Mouse (Mus musculus) thymus, adult 18-20 months (tissue): ENCODE results near the gene Cep83.
"Not testable (repeated sequence)": the region's sequence is repeated elsewhere in the genome, so short reads cannot be mapped to it uniquely, and the experiment has no call there.

Experiments
- DNase-seq, 2 experiments: peaks; one replicate each; pipeline ENCODE4 v3.0.0; 2022; ENCODE audit warnings: mixed read lengths in 2 of 2

Cep83 gene

DNA sequence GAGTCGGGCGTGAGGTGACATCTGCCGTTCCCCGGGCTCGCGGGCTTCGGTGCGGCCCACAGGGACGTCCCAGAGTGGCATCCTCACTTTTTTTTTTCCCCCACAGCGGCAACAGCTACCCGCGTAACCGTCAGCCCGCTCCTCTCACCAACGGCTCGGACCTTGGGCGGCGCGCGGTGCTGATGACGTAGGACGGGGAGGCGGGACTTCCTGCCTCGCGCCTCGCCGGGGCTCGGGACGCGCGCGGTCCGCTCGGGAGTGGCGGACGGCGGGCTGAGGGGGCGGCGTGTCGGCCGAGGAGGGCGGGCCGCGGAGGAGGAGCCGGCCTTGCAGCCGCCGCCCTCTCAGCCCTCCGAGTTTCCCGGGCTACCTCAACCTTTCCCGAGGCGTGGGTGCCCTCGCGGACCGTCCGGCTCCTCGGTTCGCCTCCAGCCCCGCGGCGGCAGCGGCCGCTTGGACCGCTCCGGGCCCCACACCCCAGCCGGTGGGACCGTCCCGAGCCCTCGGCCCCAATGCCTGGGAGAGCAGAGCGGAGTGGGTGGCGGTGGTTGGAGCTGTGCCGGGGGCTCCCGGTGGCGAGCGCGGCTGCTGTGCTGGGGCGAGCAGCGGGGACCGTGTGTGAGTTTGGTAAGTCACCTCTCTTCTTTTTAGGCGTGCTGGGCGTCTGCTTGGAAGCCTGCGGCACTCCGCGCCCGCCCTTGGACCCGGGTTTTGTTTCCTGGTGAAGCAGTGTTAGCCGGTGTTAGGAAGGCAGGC, at the start of gene Cep83:
Cep83 (plus strand) TSS at position 235 of the 756 bp plus-strand sequence.
- peak; percentile 83 to 87 for DNase-seq

DNA sequence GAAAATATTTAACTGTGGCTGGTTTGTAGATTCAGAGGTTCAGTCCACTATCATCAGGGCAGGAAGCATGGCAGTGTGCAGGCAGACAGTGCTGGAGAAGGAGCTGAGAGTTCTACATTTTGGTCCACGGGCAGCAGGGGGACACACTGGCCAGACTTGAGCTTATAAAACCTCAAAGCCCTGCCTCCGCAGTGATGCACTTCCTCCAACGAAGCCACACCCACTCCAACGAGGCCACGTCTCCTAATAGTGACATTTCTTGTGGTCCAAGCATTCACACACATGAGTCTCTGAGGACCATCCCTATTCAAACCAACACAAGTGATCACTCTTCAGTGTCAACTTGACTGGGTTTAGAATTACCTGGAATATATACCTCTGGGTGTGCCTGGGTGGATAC, 49.2 kb upstream of the Cep83 start:
- DNase-seq = no peak

DNA sequence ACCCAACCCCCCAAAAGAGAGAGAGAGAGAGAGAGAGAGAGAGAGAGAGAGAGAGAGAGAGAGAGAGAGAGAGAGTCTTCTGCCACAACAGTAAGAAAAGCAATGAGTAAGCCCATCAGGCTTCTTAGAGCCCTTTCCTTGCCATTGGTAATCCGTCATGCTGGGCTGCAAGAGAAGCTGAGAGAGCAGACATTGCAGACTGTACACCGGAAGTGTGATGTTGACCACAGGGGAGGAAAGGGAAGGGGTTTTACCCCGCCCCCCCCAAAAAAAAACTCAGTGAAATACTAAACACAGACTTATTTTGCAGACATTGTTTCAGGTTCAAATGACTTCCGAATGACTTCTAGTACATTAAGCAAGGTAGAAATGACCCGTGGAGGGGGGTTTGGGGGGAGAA, 48.4 kb upstream of the Cep83 start:
- DNase-seq = no peak

DNA sequence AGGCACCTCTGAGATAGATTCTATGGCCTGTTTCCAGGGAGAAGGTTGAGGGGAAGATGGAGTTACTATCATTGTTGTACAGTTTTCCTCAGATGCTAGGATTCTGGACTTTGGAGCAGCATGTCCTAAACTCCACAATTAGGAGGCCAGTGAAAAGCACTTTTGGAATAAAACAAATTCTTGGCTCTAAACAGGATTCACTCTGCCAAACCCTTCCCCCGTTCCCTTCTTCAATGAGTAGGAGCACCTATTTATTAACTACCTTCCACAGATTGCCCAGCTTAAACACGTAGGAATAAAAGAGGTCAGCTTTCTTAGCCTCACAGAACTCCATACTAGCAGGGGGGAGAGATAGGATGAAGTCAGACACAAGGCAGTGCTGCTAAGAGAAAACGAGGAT, 24.4 kb upstream of the Cep83 start:
- no peak for DNase-seq

DNA sequence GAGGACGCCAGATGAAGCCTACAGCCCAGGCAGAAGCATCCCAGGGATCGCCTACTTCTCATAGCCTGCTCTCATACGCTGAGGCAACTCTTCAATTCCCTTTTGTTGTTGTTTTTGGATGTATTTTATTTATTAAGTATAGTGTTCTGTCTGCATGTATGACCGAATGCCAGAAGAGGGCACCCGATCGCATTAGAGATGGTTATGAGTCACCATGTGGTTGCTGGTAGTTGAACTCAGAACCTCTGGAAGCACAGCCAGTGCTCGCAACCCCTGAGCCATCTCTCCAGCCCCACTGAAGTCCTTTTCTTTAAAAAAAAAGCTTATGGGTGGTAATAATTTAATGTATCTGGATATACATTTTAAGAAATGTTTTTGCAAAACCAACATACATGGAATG, 24.0 kb upstream of the Cep83 start:
- no peak for DNase-seq

DNA sequence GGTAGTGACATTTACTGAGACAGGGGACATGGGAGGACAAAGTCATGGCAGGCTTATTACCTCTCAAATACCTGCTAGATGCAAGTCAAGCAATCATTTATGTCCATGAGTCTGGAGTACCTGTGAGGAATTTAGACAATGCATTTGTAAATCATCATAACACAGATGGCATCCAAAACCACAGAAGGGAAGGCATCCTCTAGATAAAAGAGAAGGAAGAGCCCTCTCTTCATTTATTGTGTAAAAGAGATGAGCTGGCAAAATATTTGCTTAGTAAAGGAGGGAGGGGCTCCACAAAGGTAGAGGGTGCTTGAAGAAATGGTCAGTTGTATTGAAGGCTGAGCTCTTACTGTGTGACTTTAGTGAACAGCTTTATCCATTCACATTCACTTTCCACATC, 20.3 kb upstream of the Cep83 start:
- no peak for DNase-seq

DNA sequence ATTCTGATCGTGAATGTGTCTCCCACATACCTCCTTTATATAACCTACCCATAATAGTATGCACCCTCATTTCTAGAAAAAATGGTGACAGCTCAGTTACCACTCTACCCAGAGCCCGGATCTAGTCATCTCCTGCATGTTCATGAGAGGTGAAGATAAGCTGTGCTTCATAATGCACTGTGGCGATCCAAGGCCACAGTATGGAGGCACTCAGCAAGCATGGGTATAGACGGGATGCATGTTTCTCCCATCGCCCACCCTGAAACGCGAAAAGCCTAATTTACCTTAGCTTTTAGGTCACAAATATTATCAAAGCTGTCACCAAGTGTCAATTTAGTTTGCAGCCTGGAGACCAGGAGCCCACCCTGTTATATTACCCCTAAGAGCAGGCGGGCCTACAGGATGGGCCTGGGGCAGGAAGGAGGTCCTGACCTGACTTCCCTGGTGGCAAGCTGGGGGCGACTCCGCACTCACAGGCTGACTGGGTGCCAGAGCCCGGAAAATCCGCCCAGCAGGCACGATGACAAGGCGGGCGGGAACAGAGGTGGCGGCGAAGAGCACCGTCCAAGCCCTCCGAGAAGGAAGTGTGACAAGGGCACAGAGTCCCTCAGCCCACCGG, 544 bp upstream of the Cep83 start:
- peak; percentile 72 to 75 for DNase-seq

DNA sequence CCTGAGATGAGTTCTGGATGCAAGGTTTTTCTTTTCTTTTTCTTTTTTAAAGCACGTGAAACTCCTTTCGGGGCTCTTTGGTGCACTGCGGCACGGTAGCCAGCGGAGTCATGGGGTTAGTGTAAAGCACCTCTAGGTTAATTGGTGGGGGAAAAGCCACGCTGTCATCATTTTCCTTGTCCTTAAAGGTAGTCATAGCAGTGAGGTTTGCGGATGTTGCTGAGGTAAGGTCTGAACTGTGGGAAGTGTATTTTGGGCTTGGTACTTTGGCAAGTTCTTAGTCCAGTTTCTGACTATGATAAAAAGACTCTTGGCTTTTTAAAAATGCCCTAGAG, 689 bp downstream of the Cep83 start:
- DNase-seq = no peak

DNA sequence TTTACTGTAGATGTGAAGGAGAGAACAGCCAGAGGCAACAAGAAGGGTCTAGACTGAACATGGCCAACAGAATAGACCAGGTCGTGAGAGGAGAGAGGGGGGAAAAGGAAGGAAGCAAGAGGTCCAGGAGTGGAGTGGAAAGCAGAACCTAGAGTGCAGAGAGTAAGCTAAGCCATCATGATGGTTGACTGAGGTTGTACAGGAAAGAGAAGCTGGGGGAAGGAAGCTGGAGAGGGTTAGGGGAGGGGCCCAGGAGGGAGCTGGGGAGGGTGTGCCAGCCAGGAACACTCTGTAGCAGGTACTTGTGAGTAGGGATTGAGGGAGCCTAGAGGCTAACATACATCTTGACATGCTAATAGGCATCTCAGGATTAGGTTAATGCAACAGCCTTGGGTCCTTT, 1.9 kb downstream of the Cep83 start:
- DNase-seq = no peak

DNA sequence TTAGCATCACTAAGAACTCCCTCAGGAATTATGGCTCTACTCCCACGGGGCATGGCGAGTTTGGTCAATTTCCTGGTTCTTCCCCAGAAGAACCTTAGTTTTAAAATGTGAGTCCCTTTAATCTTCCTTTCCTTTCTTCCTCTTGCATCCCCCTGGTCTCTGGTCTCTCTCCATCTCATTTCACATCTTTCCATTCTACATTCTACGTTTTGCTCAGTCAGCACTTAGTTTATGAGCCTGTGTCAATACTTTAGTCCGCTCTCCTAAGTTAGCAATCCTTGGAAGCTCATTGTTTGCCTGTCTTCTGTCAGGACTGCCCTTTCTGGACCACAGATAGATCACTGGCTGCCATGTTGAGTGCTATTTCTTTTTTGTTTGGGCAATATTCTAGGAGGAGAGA, 3.7 kb downstream of the Cep83 start:
- no peak for DNase-seq

DNA sequence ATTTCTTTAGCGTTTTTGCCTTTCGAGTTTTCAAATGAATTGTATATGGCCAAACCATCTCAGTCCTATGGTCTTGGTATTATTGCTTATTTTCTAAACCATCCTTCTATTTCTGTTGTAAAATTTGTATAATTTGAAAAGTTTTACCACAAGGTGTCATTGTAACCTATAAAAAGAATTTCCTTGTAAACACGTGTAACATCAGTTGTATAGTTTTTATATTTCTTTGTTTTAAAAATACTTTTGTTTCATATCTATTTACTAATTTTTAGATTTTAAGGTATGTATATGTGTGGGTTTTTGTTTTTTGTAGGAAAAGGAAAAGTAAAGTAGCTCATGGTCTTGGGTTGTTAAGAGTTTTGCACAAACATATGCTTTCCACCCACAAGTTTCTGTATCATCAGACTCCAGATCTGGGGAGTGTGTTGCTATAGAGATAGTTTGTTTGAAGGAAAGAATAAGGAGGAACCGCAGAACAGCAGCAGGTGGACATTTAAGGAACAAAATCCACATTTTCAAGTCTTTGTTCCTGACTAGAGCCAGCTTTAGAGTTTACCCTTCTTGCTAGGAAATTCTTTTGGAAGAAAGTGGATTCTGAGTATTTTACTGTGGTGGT, 17.3 kb downstream of the Cep83 start:
- no peak for DNase-seq

DNA sequence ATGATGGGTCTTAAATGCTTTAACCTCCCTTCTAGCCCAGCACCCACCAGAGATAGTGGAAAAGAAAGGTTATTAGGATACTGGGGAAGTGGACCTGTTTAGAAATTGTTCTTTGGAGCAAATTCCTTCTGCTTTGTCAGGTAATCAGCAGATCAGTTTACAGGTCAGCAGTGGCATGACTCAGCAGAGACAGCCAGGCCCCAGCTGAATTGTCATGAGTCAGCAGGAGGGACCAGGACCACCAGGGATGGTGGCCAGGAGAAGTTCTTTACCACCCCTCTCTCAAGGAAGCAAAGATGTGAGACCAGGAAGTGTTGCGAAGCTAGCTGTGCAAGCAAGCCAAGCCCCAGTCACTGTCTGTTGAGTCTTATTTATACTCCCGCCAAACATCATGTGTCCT, 18.2 kb downstream of the Cep83 start:
- DNase-seq = no peak

DNA sequence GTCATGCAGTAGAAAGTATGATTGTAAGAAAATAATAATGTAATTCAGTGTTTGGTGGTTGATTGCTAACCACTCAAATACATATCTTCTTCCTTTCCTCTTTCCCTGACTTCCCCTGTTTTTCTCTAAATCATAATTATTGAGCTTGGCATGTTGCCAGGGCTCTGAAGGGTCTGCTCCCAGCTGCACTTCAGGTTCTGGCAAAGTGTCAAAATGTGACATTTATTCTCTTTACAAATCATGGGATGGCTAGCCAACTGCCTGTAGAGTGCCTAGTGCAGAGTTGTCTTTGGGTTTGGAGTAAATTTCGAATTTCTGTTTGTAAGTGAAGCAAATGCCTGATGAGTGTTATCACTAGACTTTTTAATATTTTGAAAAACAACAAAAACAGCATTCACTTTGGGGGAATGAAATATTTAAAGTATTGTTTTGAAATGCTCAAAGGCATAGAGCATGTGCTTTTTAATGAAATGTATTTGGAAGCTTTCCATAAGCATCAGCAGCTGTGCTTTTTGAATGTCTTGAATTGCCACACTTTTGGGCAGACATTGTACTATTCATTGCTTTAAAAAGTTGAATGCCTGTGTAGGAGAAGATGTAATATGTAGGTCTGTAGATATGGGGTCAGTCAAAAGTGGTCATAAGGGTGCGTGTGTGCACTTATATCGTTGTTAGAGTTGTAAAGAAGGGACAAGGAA, 21.3 kb downstream of the Cep83 start:
- DNase-seq = no peak

DNA sequence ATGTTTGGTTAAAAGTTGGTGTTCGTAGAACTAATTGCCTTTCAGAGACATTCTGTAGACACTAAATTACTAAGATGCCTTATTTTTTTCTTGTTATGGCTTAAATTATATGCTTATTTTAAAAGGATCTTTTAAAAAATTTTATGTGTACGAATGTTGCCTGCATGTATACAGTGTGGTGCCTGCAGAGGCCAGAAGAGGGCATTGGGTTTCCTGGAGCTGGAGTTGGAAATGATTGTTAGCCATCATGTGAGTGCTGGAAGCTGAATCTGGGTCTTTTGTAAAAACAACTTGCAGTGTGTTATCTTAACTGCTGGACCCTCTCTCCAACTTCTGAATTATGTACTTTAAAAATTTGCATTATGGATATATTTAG, 21.9 kb downstream of the Cep83 start:
- no peak for DNase-seq

DNA sequence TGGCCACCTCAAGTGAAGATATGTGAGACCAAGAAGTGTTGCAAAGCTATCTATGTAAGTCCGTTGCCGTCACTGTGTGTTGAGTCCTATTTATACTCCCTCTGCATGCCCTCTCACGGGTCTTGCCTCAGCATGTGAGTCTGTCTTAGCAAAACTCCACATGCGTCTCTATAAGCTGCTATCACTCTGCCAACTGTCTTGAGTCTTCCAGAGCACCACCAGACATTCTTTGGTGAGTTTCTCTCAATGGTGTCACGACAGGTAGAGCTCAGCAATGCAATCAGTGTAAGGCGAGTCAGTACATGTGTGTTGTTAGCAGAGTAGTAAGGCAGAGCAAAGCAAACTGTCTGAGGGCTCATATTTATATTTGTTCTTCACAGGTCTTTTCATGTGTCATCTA, 31.8 kb downstream of the Cep83 start:
- DNase-seq = no peak

DNA sequence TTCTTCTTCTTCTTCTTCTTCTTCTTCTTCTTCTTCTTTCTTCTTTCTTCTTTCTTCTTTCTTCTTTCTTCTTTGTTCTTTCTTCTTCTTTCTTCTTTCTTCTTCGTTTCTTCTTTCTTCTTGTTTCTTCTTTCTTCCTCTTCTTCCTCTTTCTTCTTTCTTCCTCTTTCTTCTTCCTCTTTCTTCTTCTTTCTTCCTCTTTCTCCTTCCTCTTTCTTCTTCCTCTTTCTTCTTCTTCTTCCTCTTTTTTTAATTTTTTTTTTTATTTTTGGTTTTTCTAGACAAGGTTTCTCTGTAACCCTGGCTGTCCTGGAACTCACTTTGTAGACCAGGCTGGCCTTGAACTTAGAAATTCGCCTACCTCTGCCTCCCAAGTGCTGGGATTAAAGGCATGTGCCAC, 39.6 kb downstream of the Cep83 start:
- DNase-seq = not testable (repeated sequence)

DNA sequence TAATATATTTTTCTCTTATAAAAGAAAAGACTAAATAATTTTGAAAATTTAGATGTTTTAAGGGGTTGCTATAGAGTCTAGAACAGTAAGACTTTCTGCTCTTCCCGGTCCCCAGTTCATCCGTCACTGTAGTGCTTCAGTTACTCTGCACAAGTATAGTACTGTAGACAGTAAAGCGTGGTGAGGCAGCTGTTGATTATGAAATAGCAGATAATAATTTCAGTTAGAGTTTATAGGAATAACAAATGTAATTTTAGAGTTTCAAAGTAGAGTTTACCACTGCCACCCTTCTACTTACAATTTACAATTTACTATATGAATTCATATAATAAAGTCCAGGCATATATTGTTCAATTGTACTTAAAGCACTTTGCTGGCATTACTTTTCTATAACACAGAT, 42.0 kb downstream of the Cep83 start:
- DNase-seq = no peak

DNA sequence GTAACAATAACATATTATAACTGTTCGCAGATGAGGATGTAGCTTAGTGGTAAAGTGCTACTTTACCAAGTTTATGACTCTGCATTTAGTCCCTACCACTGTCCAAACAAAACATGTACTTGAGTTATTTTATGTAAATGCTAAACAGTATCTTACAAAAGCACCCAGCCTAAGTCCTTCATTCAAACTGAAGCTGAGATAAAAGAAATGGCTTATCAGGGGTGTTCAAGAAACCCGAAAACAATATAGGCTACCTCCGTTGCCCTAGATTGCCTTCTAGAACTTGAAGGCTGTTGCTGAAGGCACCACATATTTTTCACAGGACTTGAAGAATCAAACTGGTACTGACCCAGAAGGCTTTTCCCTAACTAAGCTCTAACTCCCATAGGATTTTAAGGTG, 46.4 kb downstream of the Cep83 start:
- no peak for DNase-seq

DNA sequence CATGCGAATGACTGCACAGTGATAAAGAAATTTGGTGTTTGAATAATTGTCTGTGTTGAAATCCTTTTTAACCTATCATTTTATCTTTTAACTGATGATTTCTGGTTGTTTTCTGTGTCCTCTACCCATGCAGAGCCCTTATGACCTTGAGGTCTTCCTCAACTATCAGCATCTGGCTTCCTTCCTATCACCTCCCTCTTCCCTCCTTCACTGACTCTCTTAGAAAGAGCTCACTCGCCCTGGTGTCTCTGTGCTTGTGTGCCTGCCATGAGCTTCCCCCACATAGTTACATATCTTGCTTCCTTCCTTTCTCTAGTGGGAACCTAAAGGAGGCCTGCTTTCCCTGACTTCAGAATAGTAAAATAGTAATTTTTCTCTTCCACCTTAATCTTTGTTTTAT, 51.8 kb downstream of the Cep83 start:
- no peak for DNase-seq

DNA sequence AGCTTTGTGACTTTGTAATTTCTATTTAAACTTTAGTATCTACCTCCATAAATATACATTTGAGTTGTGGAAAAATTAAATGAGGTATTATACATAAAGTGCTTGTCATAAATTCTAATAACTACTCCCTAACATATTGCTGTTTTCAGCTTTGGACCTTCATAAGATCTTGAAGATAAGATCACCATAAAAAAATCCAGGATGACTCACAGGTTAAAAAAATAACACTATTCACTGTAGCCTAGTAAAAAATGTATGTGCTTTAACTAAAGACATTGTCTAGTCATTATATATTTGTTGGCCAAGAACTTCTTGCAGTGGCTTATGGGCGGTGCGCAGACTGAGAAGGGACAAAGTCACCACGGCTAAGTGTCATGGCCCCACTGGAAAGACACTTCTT, 53.0 kb downstream of the Cep83 start:
- no peak for DNase-seq

DNA sequence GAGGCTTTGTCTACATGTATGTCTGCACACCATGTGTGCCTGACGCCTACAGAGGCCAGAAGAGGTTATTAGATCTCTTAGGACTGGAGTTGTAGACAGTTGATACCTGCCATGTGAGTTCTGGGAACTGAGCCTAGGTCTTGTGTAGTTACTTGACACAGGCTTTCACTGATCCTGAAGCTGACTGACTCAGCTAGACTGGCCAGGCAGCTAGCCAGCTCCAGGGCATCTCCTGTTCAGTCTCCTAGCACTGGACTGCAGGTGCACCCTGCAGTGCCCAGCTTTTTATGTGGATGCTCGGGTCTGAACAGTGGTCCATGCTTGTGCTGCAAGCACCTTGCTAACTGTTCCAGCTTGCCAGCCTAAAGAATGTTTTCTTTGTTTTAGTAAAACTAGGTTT, 58.6 kb downstream of the Cep83 start:
- DNase-seq = no peak

DNA sequence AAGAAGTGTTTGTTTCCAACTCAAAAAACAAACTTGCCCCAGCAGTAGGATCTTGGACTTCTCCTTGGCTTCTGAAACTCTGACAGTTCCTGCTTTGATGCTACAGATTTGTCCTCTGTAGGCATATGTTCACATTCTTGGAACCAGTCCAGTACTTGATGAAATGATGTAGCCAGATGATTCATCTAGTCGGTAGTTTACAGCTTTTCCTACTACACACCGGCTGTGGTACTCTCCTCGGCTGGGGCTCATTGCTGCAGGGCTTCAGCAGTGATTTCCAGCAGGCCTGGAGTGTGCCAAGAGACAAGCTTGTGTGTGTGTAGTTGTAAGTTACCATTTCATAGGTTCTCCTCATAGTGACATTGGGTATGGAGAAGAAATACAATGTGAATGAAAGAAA, 83.0 kb downstream of the Cep83 start:
- DNase-seq = no peak

DNA sequence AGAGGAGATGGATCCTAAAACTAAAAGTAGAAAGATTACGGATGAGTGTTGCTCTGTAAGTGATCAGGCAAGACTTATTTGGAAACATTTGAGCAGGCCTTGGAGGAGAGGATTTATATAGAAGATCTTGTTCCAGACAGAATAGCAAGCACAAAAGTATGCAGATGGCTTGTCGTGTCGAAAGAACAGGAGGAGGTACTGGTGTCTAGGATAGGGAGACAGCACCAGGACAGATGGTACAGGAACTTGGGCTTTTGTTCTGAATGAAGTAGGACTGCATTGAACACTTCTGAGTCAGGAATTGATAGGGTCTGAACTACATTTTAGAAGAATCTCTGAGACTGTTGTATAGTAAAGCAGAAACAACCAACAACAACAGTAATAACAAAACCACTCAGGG, 89.1 kb downstream of the Cep83 start:
- DNase-seq = no peak

DNA sequence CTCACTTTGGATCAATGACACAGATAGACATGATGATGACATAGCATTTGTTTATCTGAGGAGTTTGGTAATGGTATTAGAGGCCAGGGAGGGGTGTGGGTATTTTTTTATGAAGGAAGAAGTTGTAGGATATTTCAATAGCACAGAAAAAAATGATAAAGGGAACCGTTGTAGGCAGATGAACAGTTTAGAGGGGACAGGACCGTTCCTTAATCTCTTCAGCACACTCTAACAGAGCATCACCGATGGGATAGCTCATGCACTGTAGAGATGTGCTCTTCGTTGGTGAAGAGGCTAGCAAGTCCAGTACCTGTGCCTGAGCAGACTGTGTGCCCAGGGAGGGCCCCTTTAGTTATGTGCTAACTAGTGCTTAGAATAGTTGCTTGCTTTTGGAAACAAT, 90.9 kb downstream of the Cep83 start:
- DNase-seq = no peak
